Mouse (Mus musculus): ENCODE results near the gene Gm17067.
"Not testable (repeated sequence)": the region's sequence is repeated elsewhere in the genome, so short reads cannot be mapped to it uniquely, and the experiment has no call there.

Gm17067 gene

GRCm38 (mm10) chr7:42726917-42727316 is at the start of gene Gm17067:
TSS of gene Gm17067 (minus strand) at chr7:42727017.
- not testable (repeated sequence) for DNase-seq (ENCODE audit: low spot score)

DNA sequence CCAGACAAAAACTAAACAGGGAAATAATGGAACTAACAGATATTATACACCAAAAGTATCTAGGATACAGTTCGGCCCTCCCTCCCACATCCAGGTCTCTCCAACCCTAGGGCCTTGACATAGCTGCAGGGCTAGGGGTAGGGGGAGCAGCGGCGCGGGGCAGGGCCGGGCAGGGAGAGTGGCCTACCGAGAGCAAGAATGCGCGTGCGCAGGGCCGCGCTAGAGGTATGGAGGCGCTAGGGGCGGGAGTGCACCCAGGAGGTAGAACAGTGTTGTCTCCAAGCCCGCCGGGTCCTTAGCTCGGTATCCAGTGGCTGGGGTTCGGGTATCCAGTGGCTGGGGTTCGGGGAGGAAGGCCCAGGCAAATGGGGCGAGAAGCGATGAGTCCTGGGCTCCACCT is 23.0 kb upstream of the Gm17067 start:
- no peak for DNase-seq (ENCODE audit: low spot score)

GRCm38 (mm10) chr7:42738536-42739210 is 11.9 kb upstream of the Gm17067 start:
- DNase-seq (ENCODE audit: low spot score): no peak

DNA sequence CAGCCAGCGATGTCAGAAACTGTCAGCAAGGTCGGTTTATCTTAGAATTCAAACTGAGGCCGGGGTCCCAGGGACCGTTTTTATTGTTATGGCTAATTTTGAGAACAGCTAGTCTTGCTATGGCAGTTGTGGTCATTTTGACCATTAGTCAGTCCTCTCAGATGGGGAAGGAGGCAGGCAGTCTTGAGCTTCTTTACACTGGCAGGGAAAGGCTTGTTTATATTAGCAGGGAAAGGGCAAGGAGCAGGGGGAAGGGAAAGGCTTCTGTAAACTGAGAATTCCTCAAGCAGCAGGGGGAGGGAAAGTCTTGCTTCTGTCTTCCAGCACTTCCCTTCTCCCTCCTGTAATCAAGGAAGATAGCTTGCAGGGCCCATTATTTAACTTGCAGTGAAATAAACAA is 33.6 kb downstream of the Gm17067 start:
- DNase-seq (ENCODE audit: low spot score): not testable (repeated sequence)

- DNase-seq (ENCODE audit: low spot score): peak; percentile 79
Measured at GRCm38 (mm10) chr7:42692362-42693158, 34.3 kb downstream of the Gm17067 start, which contains the start of gene Zfp975. TSS of gene Zfp975 (minus strand) at chr7:42692742.

DNA sequence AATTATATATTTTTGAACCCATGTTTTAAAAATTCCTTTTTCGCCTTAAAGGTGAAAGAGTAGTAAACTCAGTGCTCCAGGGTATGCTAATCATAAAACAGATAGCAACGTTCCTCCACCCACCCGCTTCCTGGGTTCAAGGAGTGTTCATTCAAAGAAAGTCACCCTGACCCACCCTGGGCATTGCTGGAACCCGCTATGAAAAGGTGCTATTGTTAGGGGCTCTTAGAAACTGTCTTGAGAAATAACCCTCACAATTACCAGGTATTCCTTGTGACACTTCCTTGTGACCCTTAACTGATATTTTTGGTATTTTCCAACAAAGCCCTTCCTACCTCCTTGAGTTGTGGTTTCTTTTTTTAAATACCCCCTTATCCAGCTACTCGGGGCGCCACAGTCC is 46.7 kb downstream of the Gm17067 start:
- DNase-seq (ENCODE audit: low spot score): not testable (repeated sequence)

DNA sequence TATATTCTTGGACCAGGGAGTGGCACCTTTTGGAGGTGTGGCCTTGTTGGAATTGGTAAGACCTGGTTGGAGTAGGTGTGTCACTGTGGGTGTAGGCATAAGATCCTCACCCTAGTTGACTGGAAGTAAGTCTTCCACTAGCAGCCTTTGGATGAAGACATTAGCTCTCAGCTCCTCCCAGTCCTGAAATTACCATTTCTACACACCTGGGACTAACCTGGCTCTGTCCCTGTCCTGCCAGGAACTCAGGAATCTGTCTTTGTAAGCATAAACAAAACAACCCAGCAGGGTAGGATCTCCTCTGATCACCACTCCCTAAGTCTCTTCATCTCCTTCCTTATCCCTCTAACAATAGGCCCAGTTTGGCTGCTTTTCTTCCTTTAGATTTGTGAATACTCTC is 47.2 kb downstream of the Gm17067 start:
- not testable (repeated sequence) for DNase-seq (ENCODE audit: low spot score)

GRCm38 (mm10) chr7:42660140-42660539 is 66.7 kb downstream of the Gm17067 start:
- DNase-seq (ENCODE audit: low spot score): not testable (repeated sequence)

All from left cerebral cortex, adult 11 months (tissue).